23 mouse cellular contexts compared by ENCODE assay signal in the genomic region with DNA sequence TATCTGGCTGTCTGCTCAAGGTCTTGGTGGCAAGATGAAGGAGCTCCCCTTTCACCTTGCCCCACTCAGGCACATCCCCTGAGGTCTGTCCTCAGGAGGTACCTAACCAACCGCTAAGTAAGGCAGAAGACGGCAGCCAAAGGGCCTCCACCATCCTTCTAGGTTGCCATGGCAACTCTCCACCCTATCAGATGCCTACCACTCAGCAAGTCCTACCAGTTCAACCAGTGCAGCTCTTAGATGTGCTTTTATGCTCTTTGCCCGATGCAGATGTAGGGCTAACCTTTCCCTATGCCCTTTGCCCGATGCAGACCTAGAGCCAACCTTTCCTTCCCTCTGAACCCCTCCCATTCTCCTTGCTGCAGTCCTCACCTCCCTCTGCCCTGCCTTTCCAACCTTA. TPM values are rescaled to one million over a fixed set of nuclear protein-coding genes. Genes with fewer than 3 reads are reported as not detected.
A peak's percentile ranks its signal among the peaks of the same experiment; 100 is the strongest.
DNase-seq lines count a peak whose midpoint lies in the region; ATAC-seq and TF ChIP-seq lines count a peak whose summit lies in the region.
"Had no signal": no experiment of that assay in that cellular context is flagged by ENCODE, and none has a peak within 500 bp of the region (broad histone marks: within the 10 kb centered on the region; RNA-seq: fewer than 3 reads in every experiment).

No protein-coding gene starts in this region.

- TF ChIP-seq CTCF in gastrocnemius, adult 2 months (IDR thresholded peaks at IDR 0.05) = no peak
- no peak for TF ChIP-seq CTCF in midbrain, postnatal 0 days (IDR thresholded peaks at IDR 0.05)
- TF ChIP-seq CTCF in brain, embryonic 14.5 days (IDR thresholded peaks at IDR 0.05; ENCODE audit: borderline replicate concordance, extremely low read depth, insufficient read depth, insufficient read length) = no peak

- DNase-seq in gastrocnemius, adult 2 months = no peak
- no peak for DNase-seq in gastrocnemius, adult 8-10 months (ENCODE audit: low spot score in 2 of 2)
- peak; percentile 24 for DNase-seq in layer of hippocampus, adult 9-11 months
- DNase-seq in layer of hippocampus, postnatal 25 days (ENCODE audit: extremely low spot score in 1 of 2, low spot score in 1 of 2) = no peak
- peak; percentile 30 for DNase-seq in midbrain, postnatal 0 days (ENCODE audit: low spot score)
- peak; percentile 34 for DNase-seq in brain, embryonic 14.5 days (ENCODE audit: low read depth)
- no peak for DNase-seq in embryo, embryonic 11 days
- DNase-seq: adrenal gland, postnatal 25 days; cerebellum, adult 18-20 months; gastrocnemius, postnatal 14 days; heart, postnatal 4 days; kidney, adult 11 months; kidney, postnatal 14 days; lung, adult 18-20 months; right cerebral cortex, postnatal 25 days; thymus, adult 2 months had no signal

- no peaks in the 10 kb centered on the region for H3K36me3 ChIP-seq in midbrain, postnatal 0 days (ENCODE audit: insufficient read depth, low read length)
- no peaks in the 10 kb centered on the region for H3K36me3 ChIP-seq in midbrain, embryonic 15.5 days (replicated peaks)
- H3K36me3 ChIP-seq: embryonic facial prominence, embryonic 10.5 days had no signal

- intact Hi-C loops in gastrocnemius, adult 2 months (cut with DNase I) = no loop called here

- peak overlapping the region; percentile 59; the same call in 1 of the 2 replicates for H3K27ac ChIP-seq in gastrocnemius, adult 2 months
- no peak overlapping the region for H3K27ac ChIP-seq in midbrain, postnatal 0 days (ENCODE audit: low read depth, low read length)
- no peak overlapping the region for H3K27ac ChIP-seq in midbrain, embryonic 15.5 days
- H3K27ac ChIP-seq: embryonic facial prominence, embryonic 10.5 days; heart, adult 2 months; left cerebral cortex, adult 2 months had no signal

- H3K9me3 ChIP-seq in midbrain, postnatal 0 days (ENCODE audit: low read length) = no peaks in the 10 kb centered on the region
- no peaks in the 10 kb centered on the region for H3K9me3 ChIP-seq in midbrain, embryonic 15.5 days
- H3K9me3 ChIP-seq: embryonic facial prominence, embryonic 10.5 days; megakaryocyte, embryonic 14.5 days had no signal

- H3K4me3 ChIP-seq in gastrocnemius, adult 2 months = no peak overlapping the region
- no peak overlapping the region for H3K4me3 ChIP-seq in midbrain, postnatal 0 days (ENCODE audit: low read depth, low read length)
- H3K4me3 ChIP-seq in midbrain, embryonic 15.5 days = no peak overlapping the region
- H3K4me3 ChIP-seq: embryonic facial prominence, embryonic 10.5 days; heart, adult 2 months; left cerebral cortex, adult 2 months; megakaryocyte, embryonic 14.5 days had no signal

- 41% methylated on average over 4 of the region's 4 CpGs for WGBS in midbrain, postnatal 0 days
- WGBS in midbrain, embryonic 15.5 days = 59% methylated on average over 4 of the region's 4 CpGs

- no peak overlapping the region for H3K4me2 ChIP-seq in midbrain, postnatal 0 days (ENCODE audit: low read depth, low read length, poor library complexity, severe bottlenecking)
- no peak overlapping the region for H3K4me2 ChIP-seq in midbrain, embryonic 15.5 days
- H3K4me2 ChIP-seq: liver, embryonic 11.5 days had no signal

- 0 out of 2 replicates have a peak, but pooled peaks have one; percentile 23 for ATAC-seq in midbrain, postnatal 0 days (ENCODE audit: low FRiP score)
- no peak for ATAC-seq in midbrain, embryonic 15.5 days (replicated peaks)
- ATAC-seq: CD4-positive, CD25-positive, alpha-beta regulatory T cell, adult 4 months had no signal

- H3K4me1 ChIP-seq in midbrain, postnatal 0 days (ENCODE audit: insufficient read depth, low read length) = no peaks in the 10 kb centered on the region
- no peaks in the 10 kb centered on the region for H3K4me1 ChIP-seq in midbrain, embryonic 15.5 days

- H3K27me3 ChIP-seq in midbrain, postnatal 0 days (ENCODE audit: insufficient read depth, low read length) = peaks cover 10% of the 10 kb centered on the region
- peaks cover 5% of the 10 kb centered on the region for H3K27me3 ChIP-seq in midbrain, embryonic 15.5 days (replicated peaks)

- no peak overlapping the region for H3K9ac ChIP-seq in midbrain, postnatal 0 days (replicated peaks; ENCODE audit: low read length, poor library complexity, severe bottlenecking)
- no peak overlapping the region for H3K9ac ChIP-seq in midbrain, embryonic 15.5 days

- TF ChIP-seq POLR2A in brain, embryonic 14.5 days (IDR thresholded peaks at IDR 0.05; ENCODE audit: borderline replicate concordance, extremely low read depth, insufficient read depth, insufficient read length, poor library complexity, severe bottlenecking) = no peak

RNA-seq across cellular contexts. Expression of a gene that starts 7.5 kb away (rescaled TPM):
- total RNA-seq in gastrocnemius, adult 2 months (2021) = 10 to 100 TPM; 29.5 to 41.7 TPM
- 10 to 100 TPM; 25.4 to 36.1 (median 33.0) TPM for total RNA-seq in gastrocnemius, adult 8-10 months (2022)
- total RNA-seq in layer of hippocampus, postnatal 25 days (2021) = 1 to 10 TPM in 1 of 2 experiments, under 1 TPM in 1; 0.62 to 1.3 TPM
- total RNA-seq in midbrain, postnatal 0 days (2014; rRNA removed) = 0.44 and 0.85 TPM in 2 replicates
- polyA plus RNA-seq in midbrain, postnatal 0 days (2015; fragmentation: Nextera tagmentation; extraction: Ambion mirVana) = 0.16 and 0.28 TPM in 2 replicates
- polyA plus RNA-seq in midbrain, embryonic 15.5 days (2015; fragmentation: Nextera tagmentation; extraction: Ambion mirVana) = 0.13 and 0.17 TPM in 2 replicates
- 0.09 and 0.34 TPM in 2 replicates for polyA plus RNA-seq in brain, embryonic 14.5 days (2012; rRNA removed)
- polyA plus RNA-seq: CD4-positive, CD25-positive, alpha-beta regulatory T cell, adult 4 months had no signal

RNA-seq across cellular contexts. Expression of a gene that starts 30.7 kb away (rescaled TPM):
- 1 to 10 TPM in 1 of 2 experiments, under 1 TPM in 1; 0.82 to 1.4 TPM for total RNA-seq in gastrocnemius, adult 2 months (2021)
- 1 to 10 TPM in 2 of 4 experiments, under 1 TPM in 2; 0.53 to 1.2 (median 0.94) TPM for total RNA-seq in gastrocnemius, adult 8-10 months (2022)
- total RNA-seq in layer of hippocampus, postnatal 25 days (2021) = 1 to 10 TPM; 3.9 to 5.6 TPM
- total RNA-seq in midbrain, postnatal 0 days (2014; rRNA removed) = 2.0 and 4.3 TPM in 2 replicates
- polyA plus RNA-seq in midbrain, postnatal 0 days (2015; fragmentation: Nextera tagmentation; extraction: Ambion mirVana) = 2.7 and 3.3 TPM in 2 replicates
- 3.2 and 3.6 TPM in 2 replicates for polyA plus RNA-seq in midbrain, embryonic 15.5 days (2015; fragmentation: Nextera tagmentation; extraction: Ambion mirVana)
- polyA plus RNA-seq in brain, embryonic 14.5 days (2012; rRNA removed) = 3.2 and 3.6 TPM in 2 replicates
- polyA plus RNA-seq: CD4-positive, CD25-positive, alpha-beta regulatory T cell, adult 4 months had no signal

Comparison
In these comparisons a context has a peak if more than half of its experiments do, and no peak if none do; other contexts are left out.
1. DNase-seq: peak in layer of hippocampus, adult 9-11 months (single experiment), midbrain, postnatal 0 days (single experiment) and brain, embryonic 14.5 days (single experiment); none in gastrocnemius, adult 2 months (single experiment), gastrocnemius, adult 8-10 months (0 of 2), layer of hippocampus, postnatal 25 days (0 of 2) and embryo, embryonic 11 days (single experiment).
2. RNA of a gene that starts 7.5 kb away (total RNA-seq): 29.5 to 41.7 TPM in gastrocnemius, adult 2 months and 25.4 to 36.1 TPM in gastrocnemius, adult 8-10 months; 0.62 to 1.3 TPM in layer of hippocampus, postnatal 25 days and 0.44 to 0.85 TPM in midbrain, postnatal 0 days; every median in the first group is over 10 times any median in the second.